Mouse (Mus musculus): ENCODE results near the gene Ddx28. TPM values are rescaled to one million over a fixed set of nuclear protein-coding genes. Genes with fewer than 3 reads are reported as not detected.

The Ddx28 gene
- polyA plus RNA-seq, 1 experiment, result 4.4 TPM

GRCm38 (mm10) chr8:106004538-106005207 lies 7.0 kb downstream of the Ddx28 start:
- H3K27ac ChIP-seq (ENCODE audit: control insufficient read depth, insufficient read depth, low read depth, low read length), result no peak overlapping the region
- no peak for TF ChIP-seq CTCF (IDR thresholded peaks at IDR 0.05; ENCODE audit: control insufficient read depth, insufficient read depth, insufficient replicate concordance, low read depth, low read length)
- no peak for TF ChIP-seq POLR2A (IDR thresholded peaks at IDR 0.05; ENCODE audit: control insufficient read depth, low read depth, low read length)
- H3K4me1 ChIP-seq (ENCODE audit: control insufficient read depth, insufficient read depth, low read length), result peaks cover 2% of the 10 kb centered on the region; the same call in 1 of the 2 replicates
- H3K4me3 ChIP-seq (ENCODE audit: control insufficient read depth, low read depth, low read length), result peak overlapping the region; percentile 67
- H3K36me3 ChIP-seq (ENCODE audit: control insufficient read depth, insufficient read depth, low read length), result no peaks in the 10 kb centered on the region
- H3K27me3 ChIP-seq (ENCODE audit: control insufficient read depth, insufficient read depth, low read length), result no peaks in the 10 kb centered on the region

GRCm38 (mm10) chr8:106001908-106002307 lies 9.8 kb downstream of the Ddx28 start:
- Histone ChIP-seq H3K4me3 (ENCODE audit: control insufficient read depth, low read depth, low read length) (no peak overlapping the region), H3K36me3 (ENCODE audit: control insufficient read depth, insufficient read depth, low read length) (no peaks in the 10 kb centered on the region), H3K27ac (ENCODE audit: control insufficient read depth, insufficient read depth, low read depth, low read length) (no peak overlapping the region), H3K27me3 (ENCODE audit: control insufficient read depth, insufficient read depth, low read length) (no peaks in the 10 kb centered on the region), H3K4me1 (ENCODE audit: control insufficient read depth, insufficient read depth, low read length) (peaks cover 2% of the 10 kb centered on the region; the same call in 1 of the 2 replicates)
- no peak for TF ChIP-seq POLR2A (IDR thresholded peaks at IDR 0.05; ENCODE audit: control insufficient read depth, low read depth, low read length)

- TF ChIP-seq CTCF (IDR thresholded peaks at IDR 0.05; ENCODE audit: control insufficient read depth, insufficient read depth, insufficient replicate concordance, low read depth, low read length), result no peak
- no peak for TF ChIP-seq POLR2A (IDR thresholded peaks at IDR 0.05; ENCODE audit: control insufficient read depth, low read depth, low read length)
- no peaks in the 10 kb centered on the region for H3K36me3 ChIP-seq (ENCODE audit: control insufficient read depth, insufficient read depth, low read length)
Measured at GRCm38 (mm10) chr8:105998971-105999370, 12.7 kb downstream of the Ddx28 start.

GRCm38 (mm10) chr8:105996359-105996758 lies 15.3 kb downstream of the Ddx28 start:
- TF ChIP-seq CTCF (IDR thresholded peaks at IDR 0.05; ENCODE audit: control insufficient read depth, insufficient read depth, insufficient replicate concordance, low read depth, low read length), result no peak
- TF ChIP-seq POLR2A (IDR thresholded peaks at IDR 0.05; ENCODE audit: control insufficient read depth, low read depth, low read length), result no peak
- no peak overlapping the region for H3K4me3 ChIP-seq (ENCODE audit: control insufficient read depth, low read depth, low read length)

More at GRCm38 (mm10) chr8:105998971-105999370, 12.7 kb downstream of the Ddx28 start:
- no peak overlapping the region for H3K27ac ChIP-seq (ENCODE audit: control insufficient read depth, insufficient read depth, low read depth, low read length)
- no peaks in the 10 kb centered on the region for H3K27me3 ChIP-seq (ENCODE audit: control insufficient read depth, insufficient read depth, low read length)
- no peak overlapping the region for H3K4me3 ChIP-seq (ENCODE audit: control insufficient read depth, low read depth, low read length)
- peaks cover 2% of the 10 kb centered on the region; the same call in 1 of the 2 replicates for H3K4me1 ChIP-seq (ENCODE audit: control insufficient read depth, insufficient read depth, low read length)

GRCm38 (mm10) chr8:105993226-105993625 lies 18.5 kb downstream of the Ddx28 start:
- TF ChIP-seq CTCF (IDR thresholded peaks at IDR 0.05; ENCODE audit: control insufficient read depth, insufficient read depth, insufficient replicate concordance, low read depth, low read length), result no peak
- TF ChIP-seq POLR2A (IDR thresholded peaks at IDR 0.05; ENCODE audit: control insufficient read depth, low read depth, low read length), result no peak
- no peaks in the 10 kb centered on the region for H3K27me3 ChIP-seq (ENCODE audit: control insufficient read depth, insufficient read depth, low read length)
- peaks cover 12% of the 10 kb centered on the region for H3K4me1 ChIP-seq (ENCODE audit: control insufficient read depth, insufficient read depth, low read length)
- no peaks in the 10 kb centered on the region for H3K36me3 ChIP-seq (ENCODE audit: control insufficient read depth, insufficient read depth, low read length)
- H3K27ac ChIP-seq (ENCODE audit: control insufficient read depth, insufficient read depth, low read depth, low read length), result no peak overlapping the region
- no peak overlapping the region for H3K4me3 ChIP-seq (ENCODE audit: control insufficient read depth, low read depth, low read length)

More at GRCm38 (mm10) chr8:105996359-105996758, 15.3 kb downstream of the Ddx28 start:
- Histone ChIP-seq H3K4me1 (ENCODE audit: control insufficient read depth, insufficient read depth, low read length) (peaks cover 4% of the 10 kb centered on the region), H3K36me3 (ENCODE audit: control insufficient read depth, insufficient read depth, low read length) (no peaks in the 10 kb centered on the region), H3K27me3 (ENCODE audit: control insufficient read depth, insufficient read depth, low read length) (no peaks in the 10 kb centered on the region), H3K27ac (ENCODE audit: control insufficient read depth, insufficient read depth, low read depth, low read length) (no peak overlapping the region)

- Histone ChIP-seq H3K4me3 (ENCODE audit: control insufficient read depth, low read depth, low read length) (no peak overlapping the region), H3K4me1 (ENCODE audit: control insufficient read depth, insufficient read depth, low read length) (peaks cover 12% of the 10 kb centered on the region), H3K27ac (ENCODE audit: control insufficient read depth, insufficient read depth, low read depth, low read length) (no peak overlapping the region), H3K36me3 (ENCODE audit: control insufficient read depth, insufficient read depth, low read length) (no peaks in the 10 kb centered on the region), H3K27me3 (ENCODE audit: control insufficient read depth, insufficient read depth, low read length) (no peaks in the 10 kb centered on the region)
- no peak for TF ChIP-seq POLR2A (IDR thresholded peaks at IDR 0.05; ENCODE audit: control insufficient read depth, low read depth, low read length)
- TF ChIP-seq CTCF (IDR thresholded peaks at IDR 0.05; ENCODE audit: control insufficient read depth, insufficient read depth, insufficient replicate concordance, low read depth, low read length), result no peak
Measured at GRCm38 (mm10) chr8:105992499-105992898, 19.2 kb downstream of the Ddx28 start.

- Histone ChIP-seq H3K4me1 (ENCODE audit: control insufficient read depth, insufficient read depth, low read length) (peaks cover 12% of the 10 kb centered on the region), H3K27ac (ENCODE audit: control insufficient read depth, insufficient read depth, low read depth, low read length) (no peak overlapping the region), H3K4me3 (ENCODE audit: control insufficient read depth, low read depth, low read length) (no peak overlapping the region), H3K27me3 (ENCODE audit: control insufficient read depth, insufficient read depth, low read length) (no peaks in the 10 kb centered on the region), H3K36me3 (ENCODE audit: control insufficient read depth, insufficient read depth, low read length) (no peaks in the 10 kb centered on the region)
- TF ChIP-seq CTCF (IDR thresholded peaks at IDR 0.05; ENCODE audit: control insufficient read depth, insufficient read depth, insufficient replicate concordance, low read depth, low read length) (no peak), POLR2A (IDR thresholded peaks at IDR 0.05; ENCODE audit: control insufficient read depth, low read depth, low read length) (no peak)
Measured at GRCm38 (mm10) chr8:105991546-105991945, 20.1 kb downstream of the Ddx28 start.
